Mouse (Mus musculus): ENCODE data around the gene Prr29.
A peak's percentile ranks its signal among the peaks of the same experiment; 100 is the strongest.

Gene Prr29

GRCm38 (mm10) chr11:106410011-106410410 lies 44.7 kb downstream of the Prr29 start:
- DNase-seq (ENCODE audit: low spot score), result no peak

- DNase-seq (ENCODE audit: low spot score), result no peak
Observed at GRCm38 (mm10) chr11:106410507-106410906, 45.2 kb downstream of the Prr29 start.

GRCm38 (mm10) chr11:106411157-106411556 lies 45.9 kb downstream of the Prr29 start:
- DNase-seq (ENCODE audit: low spot score), result no peak

- no peak for DNase-seq (ENCODE audit: low spot score)
Observed at GRCm38 (mm10) chr11:106412641-106413360, 47.5 kb downstream of the Prr29 start.

GRCm38 (mm10) chr11:106416331-106416730 lies 51.1 kb downstream of the Prr29 start:
- peak; percentile 9 for DNase-seq (ENCODE audit: low spot score)

GRCm38 (mm10) chr11:106417860-106418259 lies 52.6 kb downstream of the Prr29 start:
- DNase-seq (ENCODE audit: low spot score), result no peak

- DNase-seq (ENCODE audit: low spot score), result peak; percentile 82
Observed at GRCm38 (mm10) chr11:106418622-106419196, 53.4 kb downstream of the Prr29 start.

GRCm38 (mm10) chr11:106419262-106420102 lies 54.2 kb downstream of the Prr29 start:
- no peak for DNase-seq (ENCODE audit: low spot score)

GRCm38 (mm10) chr11:106425201-106425600 lies 59.9 kb downstream of the Prr29 start:
- no peak for DNase-seq (ENCODE audit: low spot score)

- DNase-seq (ENCODE audit: low spot score), result no peak
Observed at GRCm38 (mm10) chr11:106426447-106426846, 61.2 kb downstream of the Prr29 start.
